ENCODE assay signal across 12 mouse cellular contexts in genomic region chr3:68576948-68577347, GRCm38 (mm10).
A peak's percentile ranks its signal among the peaks of the same experiment; 100 is the strongest.
DNase-seq lines count a peak whose midpoint lies in the region; ATAC-seq and TF ChIP-seq lines count a peak whose summit lies in the region.
"Had no signal": no experiment of that assay in that cellular context is flagged by ENCODE, and none has a peak within 500 bp of the region (broad histone marks: within the 10 kb centered on the region; RNA-seq: fewer than 3 reads in every experiment).

No protein-coding gene starts in this region.

- TF ChIP-seq POLR2A in heart, adult 2 months (IDR thresholded peaks at IDR 0.05; ENCODE audit: insufficient read depth, low read depth, low read length): no peak

- no peak overlapping the region for H3K4me3 ChIP-seq in heart, adult 2 months
- no peak overlapping the region for H3K4me3 ChIP-seq in lung, embryonic 16.5 days (ENCODE audit: low read length)
- no peak overlapping the region for H3K4me3 ChIP-seq in lung, postnatal 0 days (ENCODE audit: low read depth, low read length)
- H3K4me3 ChIP-seq in hindbrain, embryonic 14.5 days (replicated peaks; ENCODE audit: low read length): no peak overlapping the region
- H3K4me3 ChIP-seq in neural tube, embryonic 15.5 days (replicated peaks): no peak overlapping the region; the same call in 1 of the 2 replicates
- H3K4me3 ChIP-seq: erythroblast, embryonic 14.5 days had no signal

- no peak for TF ChIP-seq EP300 in heart, adult 2 months (IDR thresholded peaks at IDR 0.05; ENCODE audit: insufficient read depth, low read depth, low read length)
- TF ChIP-seq EP300 in lung, postnatal 0 days (IDR thresholded peaks at IDR 0.05): no peak

- intact Hi-C loops in heart, adult 2 months (cut with DNase I): no loop called here

- H3K9ac ChIP-seq in heart, adult 2 months (ENCODE audit: low read depth, low read length): no peak overlapping the region
- no peak overlapping the region; the same call in 1 of the 2 replicates for H3K9ac ChIP-seq in lung, embryonic 16.5 days (ENCODE audit: low read length)
- H3K9ac ChIP-seq in lung, postnatal 0 days (replicated peaks; ENCODE audit: low read depth): no peak overlapping the region
- peak overlapping the region; percentile 41 for H3K9ac ChIP-seq in hindbrain, embryonic 14.5 days
- H3K9ac ChIP-seq in neural tube, embryonic 15.5 days (replicated peaks): 0 out of 2 replicates have a peak overlapping the region, but pooled peaks have one; percentile 14

- DNase-seq in heart, adult 11 months: peak; percentile 58
- DNase-seq in heart, adult 2 months: no peak
- DNase-seq in lung, postnatal 0 days (ENCODE audit: low spot score): no peak
- no peak for DNase-seq in hindbrain, embryonic 14.5 days (ENCODE audit: low spot score)
- DNase-seq in embryo, embryonic 10 days (ENCODE audit: low spot score): no peak
- DNase-seq in embryo, embryonic 11 days: no peak
- DNase-seq: adrenal gland, adult 8-10 months; lung, adult 18-20 months had no signal

- no peak overlapping the region for H3K4me2 ChIP-seq in lung, embryonic 16.5 days (ENCODE audit: low read depth, low read length)
- H3K4me2 ChIP-seq in lung, postnatal 0 days (replicated peaks; ENCODE audit: low read depth, low read length): no peak overlapping the region
- peak overlapping the region; percentile 59 for H3K4me2 ChIP-seq in hindbrain, embryonic 14.5 days (replicated peaks)
- peak overlapping the region; percentile 68 for H3K4me2 ChIP-seq in neural tube, embryonic 15.5 days

- TF ChIP-seq CTCF in heart, adult 2 months (IDR thresholded peaks at IDR 0.05): no peak
- no peak for TF ChIP-seq CTCF in lung, postnatal 0 days (IDR thresholded peaks at IDR 0.05)

- H3K36me3 ChIP-seq in heart, adult 2 months (ENCODE audit: control insufficient read depth, insufficient read depth, low read length): no peaks in the 10 kb centered on the region
- no peaks in the 10 kb centered on the region for H3K36me3 ChIP-seq in lung, embryonic 16.5 days (ENCODE audit: control insufficient read depth, insufficient read depth, low read length)
- no peaks in the 10 kb centered on the region for H3K36me3 ChIP-seq in lung, postnatal 0 days (ENCODE audit: insufficient read depth, low read length)
- no peaks in the 10 kb centered on the region for H3K36me3 ChIP-seq in hindbrain, embryonic 14.5 days (replicated peaks; ENCODE audit: control insufficient read depth, insufficient read depth)
- H3K36me3 ChIP-seq in neural tube, embryonic 15.5 days: no peaks in the 10 kb centered on the region

- 73% methylated on average over 5 of the region's 5 CpGs for WGBS in heart, adult 2 months
- 44% methylated on average over 5 of the region's 5 CpGs for WGBS in lung, embryonic 16.5 days
- WGBS in lung, postnatal 0 days: 58% methylated on average over 5 of the region's 5 CpGs
- 49% methylated on average over 5 of the region's 5 CpGs for WGBS in hindbrain, embryonic 14.5 days
- WGBS in neural tube, embryonic 15.5 days: 55% methylated on average over 5 of the region's 5 CpGs

- no peaks in the 10 kb centered on the region for H3K9me3 ChIP-seq in lung, embryonic 16.5 days (ENCODE audit: control insufficient read depth, low read length)
- no peaks in the 10 kb centered on the region for H3K9me3 ChIP-seq in lung, postnatal 0 days (ENCODE audit: low read length)
- H3K9me3 ChIP-seq in hindbrain, embryonic 14.5 days (ENCODE audit: control insufficient read depth, low read length): no peaks in the 10 kb centered on the region
- H3K9me3 ChIP-seq in neural tube, embryonic 15.5 days (replicated peaks): no peaks in the 10 kb centered on the region

- ATAC-seq in lung, embryonic 16.5 days (ENCODE audit: low read depth): no peak
- ATAC-seq in lung, postnatal 0 days: no peak
- no peak for ATAC-seq in hindbrain, embryonic 14.5 days (ENCODE audit: low FRiP score)
- no peak for ATAC-seq in neural tube, embryonic 15.5 days (ENCODE audit: low FRiP score)
- ATAC-seq: Patski had no signal

- H3K79me2 ChIP-seq in heart, adult 2 months (replicated peaks; ENCODE audit: control insufficient read depth, insufficient read depth, low read length): no peaks in the 10 kb centered on the region; the same call in 1 of the 2 replicates

- H3K4me1 ChIP-seq in heart, adult 2 months (ENCODE audit: control insufficient read depth, insufficient read depth, low read length): peaks cover 13% of the 10 kb centered on the region
- H3K4me1 ChIP-seq in lung, embryonic 16.5 days (replicated peaks; ENCODE audit: control insufficient read depth, insufficient read depth, low read length): peaks cover 28% of the 10 kb centered on the region
- H3K4me1 ChIP-seq in lung, postnatal 0 days (ENCODE audit: insufficient read depth, low read depth, low read length): peaks cover 15% of the 10 kb centered on the region
- H3K4me1 ChIP-seq in hindbrain, embryonic 14.5 days (replicated peaks; ENCODE audit: control insufficient read depth, insufficient read depth, low read length): peaks cover 54% of the 10 kb centered on the region
- peaks cover 61% of the 10 kb centered on the region for H3K4me1 ChIP-seq in neural tube, embryonic 15.5 days

- H3K27ac ChIP-seq in heart, adult 2 months: no peak overlapping the region
- 0 out of 2 replicates have a peak overlapping the region, but pooled peaks have one; percentile 13 for H3K27ac ChIP-seq in lung, embryonic 16.5 days (ENCODE audit: low read length)
- no peak overlapping the region for H3K27ac ChIP-seq in lung, postnatal 0 days (ENCODE audit: low read length)
- peak overlapping the region; percentile 96 for H3K27ac ChIP-seq in hindbrain, embryonic 14.5 days
- H3K27ac ChIP-seq in neural tube, embryonic 15.5 days (replicated peaks): peak overlapping the region; percentile 68

- no peaks in the 10 kb centered on the region for H3K27me3 ChIP-seq in heart, adult 2 months (ENCODE audit: control insufficient read depth, insufficient read depth, low read length)
- no peaks in the 10 kb centered on the region for H3K27me3 ChIP-seq in lung, embryonic 16.5 days (ENCODE audit: control insufficient read depth, insufficient read depth, low read depth, low read length)
- no peaks in the 10 kb centered on the region for H3K27me3 ChIP-seq in lung, postnatal 0 days (replicated peaks; ENCODE audit: insufficient read depth, low read length)
- no peaks in the 10 kb centered on the region for H3K27me3 ChIP-seq in hindbrain, embryonic 14.5 days (ENCODE audit: control insufficient read depth, insufficient read depth, low read length)
- H3K27me3 ChIP-seq in neural tube, embryonic 15.5 days (replicated peaks): no peaks in the 10 kb centered on the region
- H3K27me3 ChIP-seq: Patski had no signal

Comparison
In these comparisons a context has a peak if more than half of its experiments do, and no peak if none do; other contexts are left out.
1. H3K27ac ChIP-seq: peak in lung, embryonic 16.5 days (single experiment), hindbrain, embryonic 14.5 days (single experiment) and neural tube, embryonic 15.5 days (single experiment); none in heart, adult 2 months (single experiment) and lung, postnatal 0 days (single experiment).
2. H3K9ac ChIP-seq: peak in hindbrain, embryonic 14.5 days (single experiment) and neural tube, embryonic 15.5 days (single experiment); none in heart, adult 2 months (single experiment), lung, embryonic 16.5 days (single experiment) and lung, postnatal 0 days (single experiment).
3. H3K4me2 ChIP-seq: peak in hindbrain, embryonic 14.5 days (single experiment) and neural tube, embryonic 15.5 days (single experiment); none in lung, embryonic 16.5 days (single experiment) and lung, postnatal 0 days (single experiment).